Mouse (Mus musculus): Measurements from ENCODE around the gene Sik3.
"Not testable (repeated sequence)": the region's sequence is repeated elsewhere in the genome, so short reads cannot be mapped to it uniquely, and the experiment has no call there.

Sik3 gene

GRCm38 (mm10) chr9:46103154-46103553 lies 90.5 kb downstream of the Sik3 start:
- no peak for DNase-seq (ENCODE audit: low read depth, low spot score)

- no peak for DNase-seq (ENCODE audit: low read depth, low spot score)
Observed at GRCm38 (mm10) chr9:46106105-46106504, 93.5 kb downstream of the Sik3 start.

GRCm38 (mm10) chr9:46110648-46111047 lies 98.0 kb downstream of the Sik3 start:
- DNase-seq (ENCODE audit: low read depth, low spot score): no peak

- no peak for DNase-seq (ENCODE audit: low read depth, low spot score)
Observed at GRCm38 (mm10) chr9:46111334-46111733, 98.7 kb downstream of the Sik3 start.

GRCm38 (mm10) chr9:46112246-46112645 lies 99.6 kb downstream of the Sik3 start:
- no peak for DNase-seq (ENCODE audit: low read depth, low spot score)

DNA sequence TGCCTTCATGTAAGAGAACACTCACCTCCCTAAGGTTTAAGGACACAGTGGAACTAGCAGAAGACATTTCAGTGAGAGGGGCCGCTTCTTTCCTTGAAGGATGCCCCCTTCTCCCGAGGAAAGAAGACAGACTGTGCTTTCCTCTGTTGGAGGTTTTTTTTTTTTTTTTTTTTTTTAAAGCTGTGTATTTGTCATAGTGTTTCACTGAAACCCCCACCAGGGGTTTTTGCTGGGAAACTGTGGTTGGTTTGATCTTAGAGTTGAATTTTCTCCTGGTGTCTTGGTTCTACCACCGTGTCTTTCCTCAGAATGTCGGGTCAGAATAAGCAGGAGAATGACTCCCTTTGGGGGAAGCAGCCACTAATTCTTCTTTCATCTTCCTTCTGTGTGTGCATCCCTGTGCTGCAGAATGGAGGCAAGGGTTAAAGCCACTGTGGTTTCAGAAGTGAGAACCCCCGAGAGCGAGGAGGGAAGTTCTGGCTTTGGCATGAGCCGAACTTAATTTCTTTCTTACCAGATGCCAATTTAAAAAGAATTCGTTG lies 106.3 kb downstream of the Sik3 start:
- DNase-seq (ENCODE audit: low read depth, low spot score): no peak

- peak; percentile 54 for DNase-seq (ENCODE audit: low read depth, low spot score)
Observed at GRCm38 (mm10) chr9:46119943-46120441, 107.4 kb downstream of the Sik3 start.

DNA sequence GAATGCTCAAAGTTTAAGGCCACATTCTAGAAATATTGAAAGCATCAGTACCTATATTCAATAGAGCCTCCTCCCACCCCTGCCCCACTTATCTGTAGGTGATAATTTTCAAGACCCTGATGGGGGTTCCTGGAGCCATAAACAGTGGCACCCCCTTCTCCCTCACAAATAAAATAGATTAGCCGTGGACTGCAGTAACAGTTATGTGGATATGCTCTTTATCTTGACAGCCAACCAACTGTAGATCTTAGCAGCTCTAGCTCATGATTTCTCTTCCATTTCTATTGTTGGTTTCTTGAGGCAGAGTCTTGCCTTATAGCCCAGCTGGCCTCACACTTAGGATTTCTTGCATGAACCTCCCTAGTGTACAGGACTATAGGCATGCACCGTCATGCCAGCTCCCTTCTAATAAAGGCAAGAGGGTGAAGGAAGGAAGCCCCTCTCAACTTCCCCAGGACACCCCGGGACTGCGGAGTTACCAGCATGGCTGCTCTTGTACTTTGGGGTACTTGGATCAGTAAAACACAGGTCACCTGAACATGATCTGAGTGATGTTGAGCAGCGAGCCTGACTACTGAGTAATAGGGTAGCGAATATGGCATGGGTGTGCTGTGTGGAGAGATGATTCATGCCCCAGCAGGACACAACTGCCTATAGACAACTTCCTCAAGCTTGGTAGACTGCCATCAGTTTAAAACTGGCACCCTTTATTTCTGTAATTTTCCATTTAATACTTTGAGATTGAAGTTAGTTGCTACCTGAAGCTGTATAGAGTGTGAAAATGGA lies 108.0 kb downstream of the Sik3 start:
- no peak for DNase-seq (ENCODE audit: low read depth, low spot score)

DNA sequence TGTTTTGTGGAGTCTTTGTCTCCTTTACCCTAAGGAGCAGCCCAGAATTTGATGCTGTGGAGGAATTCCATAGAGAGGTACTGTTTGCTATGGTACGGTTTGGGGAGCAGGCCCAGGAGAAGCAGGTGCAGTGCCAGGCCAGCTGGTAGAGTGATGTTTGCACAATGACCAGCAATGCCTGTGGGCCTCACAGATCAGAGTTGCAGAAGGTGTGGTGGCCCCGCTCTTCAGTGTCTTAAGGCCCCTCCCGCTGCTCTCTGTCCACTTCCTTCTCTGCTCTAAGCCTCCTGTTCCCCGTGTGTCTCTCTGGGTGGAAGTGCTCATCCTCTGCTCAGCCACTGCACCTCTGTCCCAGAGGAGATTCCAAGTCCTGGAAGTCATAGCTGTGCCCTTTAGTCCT lies 108.9 kb downstream of the Sik3 start:
- no peak for DNase-seq (ENCODE audit: low read depth, low spot score)

- DNase-seq (ENCODE audit: low read depth, low spot score): no peak
Observed at GRCm38 (mm10) chr9:46122731-46123130, 110.1 kb downstream of the Sik3 start.

- no peak for DNase-seq (ENCODE audit: low read depth, low spot score)
Observed at GRCm38 (mm10) chr9:46126295-46126694, 113.7 kb downstream of the Sik3 start.

DNA sequence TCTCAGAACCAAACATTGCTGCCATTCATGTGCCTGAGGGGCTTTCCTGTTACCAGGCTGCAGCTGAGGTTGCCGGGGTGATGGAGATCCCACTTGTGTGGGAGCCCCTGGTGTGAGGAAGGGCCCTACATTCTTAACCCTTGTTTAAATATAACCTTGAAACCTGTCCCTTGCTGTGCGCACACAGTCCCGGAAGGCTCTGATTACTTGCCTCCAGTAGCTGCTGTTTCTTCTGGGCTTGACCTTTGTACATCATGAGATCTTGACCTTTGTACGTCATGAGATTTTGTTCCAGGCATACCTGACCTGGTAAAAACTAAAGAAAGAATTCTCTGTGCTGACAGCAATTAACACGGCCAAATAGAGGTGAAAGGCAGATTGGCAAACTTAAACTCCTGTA lies 114.7 kb downstream of the Sik3 start:
- DNase-seq (ENCODE audit: low read depth, low spot score): no peak

DNA sequence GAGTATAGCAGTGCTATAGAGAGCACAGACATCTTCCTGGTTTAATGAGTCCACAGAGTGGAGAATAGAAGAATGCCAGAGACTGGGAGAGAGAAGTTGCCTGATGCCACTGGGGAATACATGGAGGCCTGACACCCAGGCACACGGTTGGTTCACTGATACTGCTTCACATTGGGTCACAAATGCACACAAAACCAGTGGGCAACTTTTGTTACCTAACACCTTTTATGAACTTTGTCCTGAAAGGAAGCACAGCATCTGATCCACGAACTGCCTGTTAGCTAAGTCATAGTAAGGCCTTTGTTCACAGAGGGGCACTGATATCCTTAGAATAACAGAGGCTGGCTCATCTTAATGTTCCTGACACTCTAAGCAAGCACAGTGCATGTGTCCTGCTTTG lies 116.6 kb downstream of the Sik3 start:
- DNase-seq (ENCODE audit: low read depth, low spot score): no peak

DNA sequence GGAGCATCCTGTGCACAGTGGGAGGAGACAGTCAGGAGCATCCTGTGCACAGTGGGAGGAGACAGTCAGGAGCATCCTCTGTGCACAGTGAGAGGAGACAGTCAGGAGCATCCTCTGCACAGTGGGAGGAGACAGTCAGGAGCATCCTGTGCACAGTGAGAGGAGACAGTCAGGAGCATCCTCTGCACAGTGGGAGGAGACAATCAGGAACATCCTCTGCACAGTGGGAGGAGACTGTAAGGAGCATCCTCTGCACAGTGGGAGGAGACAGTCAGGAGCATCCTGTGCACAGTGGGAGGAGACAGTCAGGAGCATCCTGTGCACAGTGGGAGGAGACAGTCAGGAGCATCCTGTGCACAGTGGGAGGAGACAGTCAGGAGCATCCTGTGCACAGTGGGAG lies 120.2 kb downstream of the Sik3 start:
- DNase-seq (ENCODE audit: low read depth, low spot score): not testable (repeated sequence)

DNA sequence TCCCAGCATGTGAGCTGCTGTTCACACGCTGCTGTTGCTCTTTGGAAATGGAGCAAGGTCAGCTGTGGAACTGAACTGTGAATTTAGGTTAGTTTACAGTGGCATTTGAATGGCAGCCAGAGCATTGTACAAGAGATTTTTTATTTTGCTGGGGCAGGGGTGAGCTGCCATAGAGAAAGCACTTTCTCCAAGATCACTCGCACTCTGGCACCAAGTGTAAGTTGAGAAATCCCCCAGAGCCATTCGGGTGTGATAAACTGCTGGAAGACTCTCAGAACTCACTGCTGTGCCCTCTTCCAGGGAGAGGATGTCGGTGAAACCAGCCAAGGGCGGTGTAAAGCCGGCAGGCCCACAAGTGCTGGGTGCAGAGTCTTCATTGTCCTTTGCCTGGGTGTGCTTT lies 126.2 kb downstream of the Sik3 start:
- DNase-seq (ENCODE audit: low read depth, low spot score): no peak

- DNase-seq (ENCODE audit: low read depth, low spot score): no peak
Observed at GRCm38 (mm10) chr9:46140811-46141210, 128.2 kb downstream of the Sik3 start.

GRCm38 (mm10) chr9:46142031-46142430 lies 129.4 kb downstream of the Sik3 start:
- no peak for DNase-seq (ENCODE audit: low read depth, low spot score)

DNA sequence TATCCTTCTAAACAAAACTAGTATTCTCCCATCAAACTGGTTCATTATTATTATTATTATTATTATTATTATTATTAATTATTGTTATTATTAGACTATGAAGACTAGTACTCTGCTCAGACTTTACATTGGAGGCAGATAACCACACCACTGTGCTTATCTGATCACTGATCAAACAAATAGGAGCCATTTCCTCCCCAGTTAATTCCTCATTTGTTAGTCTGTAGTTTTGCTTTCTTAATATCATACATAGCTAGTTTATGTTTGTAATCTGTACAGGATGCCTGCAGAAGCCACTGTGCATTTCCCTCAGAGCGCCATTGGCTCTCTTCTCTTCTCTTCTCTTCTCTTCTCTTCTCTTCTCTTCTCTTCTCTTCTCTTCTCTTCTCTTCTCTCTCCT lies 129.9 kb downstream of the Sik3 start:
- no peak for DNase-seq (ENCODE audit: low read depth, low spot score)

DNA sequence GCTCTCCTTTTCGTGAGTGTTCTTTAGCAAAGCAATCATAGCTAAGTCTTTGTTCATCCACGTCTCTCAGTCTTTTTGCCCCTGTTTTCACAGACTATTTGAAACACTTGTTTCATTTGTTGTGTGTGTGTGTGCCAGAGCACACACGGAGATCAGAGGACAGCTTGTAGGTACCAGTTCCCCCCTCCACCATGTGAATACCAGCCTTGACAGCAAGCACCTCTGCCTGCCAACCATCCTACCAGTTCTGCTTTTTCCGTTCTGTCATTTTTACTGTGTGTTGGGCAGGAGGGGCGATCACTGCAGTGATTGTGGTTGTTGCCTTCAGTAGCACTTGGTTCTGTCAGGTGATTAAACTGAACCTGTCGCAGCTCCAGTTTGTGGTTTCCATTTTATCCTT lies 132.4 kb downstream of the Sik3 start:
- no peak for DNase-seq (ENCODE audit: low read depth, low spot score)

DNA sequence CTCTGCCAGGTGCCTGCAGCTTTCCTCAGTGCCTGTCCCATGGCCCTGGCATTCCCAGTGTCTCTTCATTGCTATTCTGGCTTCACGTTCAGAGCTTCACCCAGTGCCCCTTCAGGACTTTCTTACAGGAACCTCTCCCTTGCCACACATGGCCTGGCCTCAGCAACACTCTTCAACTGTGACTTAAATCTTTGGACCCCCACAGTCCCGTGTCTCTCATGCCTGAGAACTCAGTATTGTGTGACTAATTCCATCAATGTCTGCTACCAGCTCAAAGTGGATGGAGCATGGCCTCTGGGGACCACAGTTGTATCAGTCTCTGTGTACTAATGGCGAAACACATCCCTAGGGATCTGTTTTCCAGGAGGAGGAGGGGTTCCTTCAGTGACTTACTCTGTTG lies 133.8 kb downstream of the Sik3 start:
- DNase-seq (ENCODE audit: low read depth, low spot score): no peak

DNA sequence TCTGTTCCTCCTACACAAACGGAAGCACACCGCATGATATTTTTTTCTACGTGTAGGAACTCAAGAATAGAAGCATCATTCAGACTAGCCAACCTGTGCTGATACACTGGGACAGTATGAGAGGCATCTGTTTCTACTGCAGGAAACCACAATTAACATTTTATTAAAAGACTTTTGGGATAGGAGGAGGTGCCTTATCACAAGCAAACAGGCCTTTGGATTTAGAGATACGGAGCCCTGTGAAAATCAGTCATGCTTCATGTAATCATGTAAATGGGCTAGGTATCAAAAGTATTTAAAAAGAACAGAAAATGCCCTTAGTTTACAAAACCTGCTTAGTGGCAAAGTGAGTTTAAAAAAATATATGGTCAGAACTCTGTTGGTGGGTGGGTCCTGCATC lies 136.1 kb downstream of the Sik3 start:
- no peak for DNase-seq (ENCODE audit: low read depth, low spot score)

DNA sequence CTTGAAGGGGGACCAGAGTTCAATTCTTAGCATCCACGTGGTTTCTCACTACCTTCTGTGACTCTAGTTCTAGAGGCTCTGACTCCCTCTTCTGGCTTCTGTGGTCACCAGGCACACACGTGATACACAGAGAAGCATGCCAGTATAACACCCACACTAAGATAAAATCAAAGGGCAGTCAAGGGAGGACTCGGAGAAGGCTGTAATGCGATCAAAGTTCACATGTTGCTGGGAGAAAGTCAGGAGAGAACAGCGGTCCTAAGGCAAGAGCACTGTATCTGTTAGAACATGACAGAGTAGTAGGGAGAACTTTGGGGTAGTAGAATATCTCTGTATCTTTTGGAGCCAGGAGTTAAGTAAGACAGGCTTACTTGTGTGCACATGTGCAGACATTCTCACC lies 136.8 kb downstream of the Sik3 start:
- no peak for DNase-seq (ENCODE audit: low read depth, low spot score)

DNA sequence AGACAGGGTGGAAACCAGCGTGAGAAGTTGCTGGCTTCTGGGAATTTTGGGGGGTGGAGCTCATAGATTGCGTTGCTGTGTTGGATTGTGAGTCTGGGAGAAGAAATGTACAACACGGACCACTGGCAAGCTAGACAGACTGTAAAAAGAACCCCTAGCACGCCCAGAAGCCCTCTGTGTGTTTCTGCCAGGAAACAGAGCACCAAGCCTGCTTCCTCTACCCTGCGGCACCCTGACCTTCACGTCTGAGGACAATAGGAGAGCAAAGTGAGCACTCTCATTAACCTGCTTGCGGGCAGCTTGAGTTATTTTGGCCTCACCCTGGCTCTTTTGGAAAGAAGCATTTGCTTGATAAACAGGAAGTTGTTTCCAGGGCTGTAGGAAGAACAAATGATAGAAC lies 137.5 kb downstream of the Sik3 start:
- DNase-seq (ENCODE audit: low read depth, low spot score): no peak

Data from WW6 (cell line).